Mouse (Mus musculus) gastrocnemius, postnatal 25 days (tissue): ENCODE data around the gene Phlda3. TPM values are rescaled to one million over a fixed set of nuclear protein-coding genes. Genes with fewer than 3 reads are reported as not detected.

ENCODE experiments used
- DNase-seq: peaks from one replicate; pipeline ENCODE4 v3.0.0; 2022
- total RNA-seq, 2 experiments: library from RNA; stranded (reverse); gene quantifications; 1 replicate in 1 of 2; 2 replicates in 1 of 2; pipeline ENCODE4 v1.2.3; 2021

The Phlda3 gene
- total RNA-seq, 2 experiments from 2014 or later = 56.9 to 161 TPM

GRCm38 (mm10) chr1:135759685-135760084, 6.2 kb upstream of the Phlda3 start:
- DNase-seq = no peak

GRCm38 (mm10) chr1:135760216-135760615, 5.7 kb upstream of the Phlda3 start:
- no peak for DNase-seq

DNA sequence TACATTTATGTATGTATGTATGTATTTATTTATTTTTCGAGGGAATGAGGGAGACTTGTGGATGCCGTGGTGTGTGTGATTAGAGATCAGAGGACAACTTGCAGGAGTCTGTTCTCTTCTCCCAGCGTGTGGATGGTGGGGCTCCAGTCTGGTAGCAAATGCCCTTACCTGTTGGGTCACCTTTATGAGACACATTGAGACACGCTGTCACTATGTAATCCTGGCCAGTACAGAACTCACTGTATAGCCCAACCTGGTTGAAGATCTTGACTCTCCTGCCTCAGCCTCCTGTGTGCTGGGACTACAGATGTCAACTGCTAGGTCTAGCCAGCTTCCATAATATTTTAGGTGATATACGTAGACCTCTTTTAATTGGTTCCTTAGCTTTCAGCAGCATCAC, 4.2 kb upstream of the Phlda3 start:
- no peak for DNase-seq

- DNase-seq = peak; percentile 68
Measured at GRCm38 (mm10) chr1:135763503-135764205, 2.3 kb upstream of the Phlda3 start.

DNA sequence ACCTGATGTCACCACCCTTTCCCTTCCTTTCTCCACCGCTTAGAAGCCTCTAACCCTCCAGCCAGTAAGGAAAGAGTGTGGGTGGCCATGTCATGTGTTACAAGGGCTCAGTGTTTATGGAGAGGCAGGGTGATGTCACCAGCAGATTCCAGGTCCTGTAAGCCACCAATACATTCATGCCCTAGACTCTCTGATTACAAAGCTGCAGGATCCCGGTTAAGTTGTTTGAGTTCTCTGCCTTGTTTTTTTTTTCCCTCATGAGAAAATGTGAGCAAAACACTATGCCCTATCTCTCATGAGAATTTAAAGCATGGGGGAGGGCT, 1.8 kb upstream of the Phlda3 start:
- DNase-seq = no peak

DNA sequence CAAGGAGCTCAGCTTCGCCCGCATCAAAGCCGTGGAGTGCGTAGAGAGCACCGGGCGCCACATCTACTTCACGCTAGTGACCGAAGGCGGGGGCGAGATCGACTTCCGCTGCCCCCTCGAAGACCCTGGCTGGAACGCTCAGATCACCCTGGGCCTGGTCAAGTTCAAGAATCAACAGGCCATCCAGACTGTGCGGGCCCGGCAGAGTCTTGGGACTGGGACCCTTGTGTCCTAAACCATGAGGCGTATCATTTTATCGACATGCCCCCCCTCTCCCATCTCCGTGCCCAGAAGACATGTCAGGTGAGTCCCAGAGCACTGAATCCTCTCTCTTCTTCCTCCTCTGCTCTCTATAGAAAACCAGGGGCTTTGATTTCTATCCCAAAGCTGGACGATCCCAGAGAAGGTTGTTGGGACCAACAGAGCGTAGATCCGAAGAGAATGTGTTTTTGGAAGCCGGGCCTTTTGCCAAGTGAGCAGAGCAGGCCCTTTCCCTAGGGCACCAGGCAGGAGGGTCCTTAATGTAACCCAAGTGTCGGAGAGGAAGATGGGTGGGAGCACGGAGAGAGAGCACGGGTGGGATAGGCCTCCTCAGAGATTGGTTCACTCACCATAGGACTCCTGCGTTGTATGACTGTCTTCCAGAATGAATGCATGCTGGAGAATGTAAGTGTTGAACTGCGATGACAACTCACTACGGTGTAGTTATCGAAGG, 830 bp downstream of the Phlda3 start:
- no peak for DNase-seq

DNA sequence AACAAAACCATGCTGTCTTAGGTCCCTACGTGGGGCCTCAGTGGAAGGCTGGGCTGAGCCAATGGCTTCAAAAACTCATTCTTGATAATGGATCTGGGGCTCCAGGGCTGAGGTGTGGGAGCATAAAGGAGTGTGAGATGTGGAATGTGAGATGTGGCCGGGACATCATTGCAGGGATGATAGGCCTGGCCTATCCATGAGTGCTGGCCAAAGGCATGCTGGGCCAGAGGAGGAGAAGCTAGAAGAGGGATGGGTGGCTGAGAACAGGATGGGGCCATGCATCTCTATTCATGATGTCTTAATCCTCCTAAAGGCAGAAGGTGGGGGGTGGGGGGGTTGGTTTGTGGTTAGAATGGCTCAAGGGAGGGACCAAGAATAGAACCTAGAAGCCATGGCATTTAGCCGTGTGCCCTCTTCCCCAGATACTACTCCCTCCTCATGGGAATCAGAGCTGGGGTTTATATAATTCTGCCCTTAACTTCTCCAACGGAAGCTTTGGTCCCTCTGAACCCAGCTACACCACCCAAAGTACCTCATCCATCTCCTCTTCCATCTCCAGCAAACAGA, 1.5 kb downstream of the Phlda3 start:
- peak; percentile 34 for DNase-seq

DNA sequence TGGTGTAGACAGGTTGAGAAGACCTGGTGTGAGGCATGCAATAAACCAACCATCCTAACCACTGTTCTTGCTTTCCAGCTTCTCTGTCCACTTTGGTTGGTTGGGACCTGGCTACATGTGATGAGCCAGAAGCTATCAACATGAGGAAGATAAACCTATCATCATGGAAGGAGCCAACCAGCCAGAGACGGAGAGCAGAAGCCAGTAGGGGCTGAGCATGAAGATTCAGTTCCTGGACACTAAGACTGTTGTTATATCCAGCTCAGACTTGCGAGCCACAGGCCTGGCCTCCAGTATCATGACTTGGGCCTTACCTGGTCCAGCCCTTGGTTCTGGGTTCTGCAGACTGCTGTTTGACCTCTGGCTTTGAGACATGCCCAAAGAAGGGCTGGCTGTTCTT, 2.5 kb downstream of the Phlda3 start:
- no peak for DNase-seq

DNA sequence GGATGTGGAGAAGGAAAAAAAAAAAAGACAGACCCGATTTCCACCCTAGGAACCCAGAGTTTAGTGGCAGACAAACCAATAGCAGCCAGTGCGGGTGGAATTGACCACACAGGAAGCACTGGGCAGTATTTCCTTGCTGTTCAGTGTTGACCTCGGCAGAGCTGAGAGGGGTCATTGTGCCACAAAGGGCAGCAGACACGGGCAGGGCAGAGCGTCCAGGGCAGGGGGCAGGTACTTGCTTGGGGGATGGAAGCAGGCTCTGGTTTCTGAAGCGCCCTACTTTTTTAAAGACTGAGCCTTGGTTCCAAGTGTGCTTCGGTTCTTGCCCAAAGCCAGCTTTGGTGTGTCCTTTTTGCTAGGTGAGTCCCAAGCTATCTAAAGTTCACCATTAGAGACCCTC, 4.3 kb downstream of the Phlda3 start:
- no peak for DNase-seq

GRCm38 (mm10) chr1:135770896-135771572, 5.1 kb downstream of the Phlda3 start:
- DNase-seq = peak; percentile 81

GRCm38 (mm10) chr1:135771573-135771970, 5.7 kb downstream of the Phlda3 start:
- no peak for DNase-seq

- peak; percentile 47 for DNase-seq
Measured at GRCm38 (mm10) chr1:135776596-135776995, 10.7 kb downstream of the Phlda3 start.

DNA sequence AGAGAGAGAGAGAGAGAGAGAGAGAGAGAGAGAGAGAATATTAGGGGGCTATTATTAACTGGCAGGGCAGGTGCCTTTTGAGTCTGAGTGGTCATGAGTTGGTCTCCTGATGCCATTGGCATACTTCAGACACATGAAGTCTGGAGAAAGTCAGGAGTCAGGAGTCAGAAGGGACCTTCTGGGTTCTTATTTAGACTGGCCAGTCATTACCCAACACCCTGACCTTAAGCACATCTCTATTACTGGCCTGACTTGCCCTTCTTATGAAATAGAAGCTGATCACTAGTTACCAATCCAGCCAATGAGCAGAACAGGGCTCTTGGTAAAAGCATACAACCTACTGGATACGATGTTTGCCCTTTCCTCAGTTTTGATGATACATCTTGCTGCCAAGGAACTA, 11.1 kb downstream of the Phlda3 start:
- DNase-seq = no peak

- DNase-seq = peak; percentile 53
Measured at GRCm38 (mm10) chr1:135778780-135779535, 13.0 kb downstream of the Phlda3 start, which contains the start of gene Tnni1. Gene Tnni1, plus strand, starts transcription at chr1:135779434.

DNA sequence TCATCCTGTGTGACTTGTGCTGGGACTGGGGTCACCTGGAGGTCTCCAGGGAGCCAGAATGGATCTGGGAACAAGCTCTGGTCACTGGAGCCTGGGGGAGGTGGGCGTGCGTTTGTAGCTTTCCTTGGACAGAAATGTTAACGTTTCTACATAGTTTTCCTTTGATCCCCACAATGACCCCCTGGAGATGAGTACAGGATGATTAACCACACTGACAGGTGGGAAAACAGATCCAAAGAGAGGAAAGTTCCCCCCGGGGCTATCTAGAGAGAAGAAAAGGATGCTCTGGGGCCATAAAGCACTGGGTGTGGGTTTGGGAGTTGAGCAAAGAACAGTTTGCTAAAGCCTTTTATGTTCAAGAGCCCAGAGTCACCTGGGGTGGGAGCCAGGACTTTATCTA, 14.7 kb downstream of the Phlda3 start:
- DNase-seq = no peak

DNA sequence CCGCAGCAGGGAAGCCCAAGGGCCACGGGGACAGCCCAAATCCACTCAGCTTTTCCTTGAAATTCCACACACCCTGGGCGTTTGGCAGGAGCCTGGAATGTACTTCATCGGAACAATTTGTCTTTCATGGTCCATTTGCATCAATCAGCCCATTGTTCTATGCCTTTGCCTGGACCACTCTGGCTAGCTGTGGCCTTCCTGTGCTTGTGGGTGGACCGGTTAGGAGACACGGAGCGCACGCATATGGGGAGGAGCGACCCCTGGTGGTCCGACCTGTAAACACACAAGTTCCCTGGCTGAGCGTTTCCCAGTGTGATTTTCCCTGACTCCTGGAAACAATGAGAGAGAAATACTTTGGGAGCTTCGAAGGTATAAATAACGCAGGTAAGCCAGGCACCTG, 15.3 kb downstream of the Phlda3 start:
- DNase-seq = peak; percentile 63

DNA sequence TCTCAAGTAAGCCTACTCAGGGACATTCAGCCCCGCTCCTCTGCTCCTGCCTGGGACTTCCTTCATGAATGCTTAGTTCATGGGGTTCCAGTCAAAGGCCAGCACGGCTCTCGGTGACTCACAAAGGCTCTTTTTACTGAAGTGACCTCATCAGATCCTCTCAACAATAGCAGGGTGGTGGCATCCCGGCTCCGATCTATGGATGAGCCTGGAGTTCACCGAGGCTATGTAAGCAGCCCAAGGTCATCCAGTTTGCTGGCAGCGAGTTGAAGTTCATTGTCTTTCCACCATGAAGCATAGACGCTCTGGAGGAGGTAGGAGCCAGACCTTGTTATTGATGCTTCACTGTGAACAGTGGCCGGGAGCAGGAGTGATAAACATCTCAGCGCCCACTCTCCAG, 16.9 kb downstream of the Phlda3 start:
- no peak for DNase-seq

DNA sequence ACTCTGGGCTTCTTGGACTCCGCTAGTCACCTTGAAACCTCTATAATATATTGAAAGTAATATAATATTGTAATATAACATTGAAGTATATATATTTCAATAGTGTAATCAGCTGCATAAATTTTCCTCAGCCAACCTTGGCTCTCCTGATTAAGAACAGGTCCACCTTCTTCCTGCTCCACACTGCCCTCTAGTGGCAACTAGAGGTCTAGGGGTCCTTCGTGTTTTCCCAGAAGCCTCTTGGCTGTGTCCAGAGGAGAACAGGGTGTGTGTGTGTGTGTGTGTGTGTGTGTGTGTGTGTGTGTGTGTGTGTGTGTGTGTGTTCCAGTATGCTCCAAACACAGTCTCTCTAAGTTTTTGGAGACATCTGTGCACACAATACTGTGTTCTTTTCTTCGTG, 21.9 kb downstream of the Phlda3 start:
- peak; percentile 62 for DNase-seq

GRCm38 (mm10) chr1:135788708-135789107, 22.8 kb downstream of the Phlda3 start:
- no peak for DNase-seq

GRCm38 (mm10) chr1:135789815-135790214, 23.9 kb downstream of the Phlda3 start:
- peak; percentile 35 for DNase-seq

DNA sequence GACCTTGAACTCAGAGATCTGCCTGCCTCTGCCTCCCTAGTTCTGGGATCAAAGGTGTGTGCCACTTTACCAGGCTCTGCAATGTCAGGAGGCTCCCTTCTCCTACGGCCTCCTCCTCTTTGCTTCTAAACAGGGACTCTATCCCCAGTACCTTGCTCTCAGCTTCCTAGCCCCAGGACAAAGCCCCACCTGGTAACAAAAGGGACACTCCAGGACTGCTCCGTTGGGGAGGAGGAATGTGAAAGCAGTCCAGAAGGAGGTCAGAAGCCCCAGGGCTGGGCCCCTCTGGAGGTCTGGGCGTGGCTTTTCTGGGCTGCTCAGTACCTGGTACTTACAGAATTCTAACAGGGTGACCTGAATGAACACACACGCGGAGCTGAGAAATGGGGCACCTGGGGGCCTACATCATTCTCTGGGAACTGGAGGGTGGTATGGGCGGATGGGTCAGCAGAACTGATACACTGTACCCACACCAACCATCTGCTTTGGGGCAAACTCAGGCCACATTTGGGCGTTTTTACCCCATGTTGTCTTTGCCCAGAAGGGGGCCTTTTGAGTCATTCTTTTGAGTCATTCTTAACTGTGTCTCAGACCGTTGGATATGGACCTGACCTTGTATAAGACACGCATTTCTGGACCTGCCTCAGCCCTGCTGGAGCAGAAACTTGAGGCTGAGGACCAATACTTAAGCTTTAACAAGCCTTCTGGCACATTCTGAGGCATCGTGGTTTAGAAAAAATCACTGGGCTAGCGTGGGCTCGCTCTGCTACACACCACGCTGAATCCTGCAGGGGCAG, 26.4 kb downstream of the Phlda3 start:
- DNase-seq = no peak
